Mouse (Mus musculus): ENCODE data around the gene Ano8.

DNA sequence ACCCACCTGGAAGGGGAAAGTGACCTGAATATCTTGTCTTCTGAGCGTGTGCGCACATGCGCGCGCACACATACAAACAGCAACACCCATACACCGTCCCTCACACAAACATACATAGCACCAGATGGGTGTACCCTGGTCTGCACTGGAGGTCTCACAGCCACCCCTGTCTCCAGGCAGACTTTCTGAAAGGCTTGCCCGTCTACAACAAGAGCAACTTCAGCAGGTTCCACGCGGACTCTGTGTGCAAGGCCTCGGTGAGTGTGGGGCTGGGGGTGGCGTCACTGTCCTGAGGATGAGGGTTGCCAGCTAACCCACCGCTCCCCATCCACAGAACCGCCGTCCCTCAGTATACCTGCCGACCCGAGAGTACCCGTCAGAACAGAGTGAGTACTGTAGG lies 13.9 kb downstream of the Ano8 start:
- no peak for TF ChIP-seq POLR2A (IDR thresholded peaks at IDR 0.05; ENCODE audit: borderline replicate concordance, extremely low read depth, low read depth, low read length)
- TF ChIP-seq CTCF (IDR thresholded peaks at IDR 0.05; ENCODE audit: insufficient read depth, low read length): no peak
